Mouse (Mus musculus): ENCODE results near the gene Crb3.

DNA sequence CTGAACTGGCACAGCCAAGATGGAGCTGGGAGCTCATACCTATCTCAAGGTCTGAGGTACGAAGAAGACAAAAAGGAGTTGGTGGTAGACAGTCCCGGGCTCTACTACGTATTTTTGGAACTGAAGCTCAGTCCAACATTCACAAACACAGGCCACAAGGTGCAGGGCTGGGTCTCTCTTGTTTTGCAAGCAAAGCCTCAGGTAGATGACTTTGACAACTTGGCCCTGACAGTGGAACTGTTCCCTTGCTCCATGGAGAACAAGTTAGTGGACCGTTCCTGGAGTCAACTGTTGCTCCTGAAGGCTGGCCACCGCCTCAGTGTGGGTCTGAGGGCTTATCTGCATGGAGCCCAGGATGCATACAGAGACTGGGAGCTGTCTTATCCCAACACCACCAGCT is 48.2 kb downstream of the Crb3 start:
- TF ChIP-seq CTCF (conservative IDR thresholded peaks at IDR 0.05; ENCODE audit: low read length), result no peak
- no peak for TF ChIP-seq POU5F1 (IDR thresholded peaks at IDR 0.05; ENCODE audit: borderline replicate concordance, low read length)
- TF ChIP-seq NANOG (IDR thresholded peaks at IDR 0.05; ENCODE audit: borderline replicate concordance, low read length), result no peak
